Mouse (Mus musculus) neutrophil, adult 59 days (primary cell): Measurements from ENCODE around the gene Snip1. TPM values are rescaled to one million over a fixed set of nuclear protein-coding genes. Genes with fewer than 3 reads are reported as not detected.

ENCODE experiments used
- total RNA-seq, 2 experiments: library from RNA; stranded (reverse); gene quantifications; 1 replicate in 1 of 2; 2 replicates in 1 of 2; pipeline ENCODE4 v1.2.4; 2023

The Snip1 gene
- 10 to 100 TPM; 31.7 to 32.7 TPM for total RNA-seq

GRCm38 (mm10) chr4:125066490-125067370 lies at the start of gene Snip1:
Gene Snip1 (plus strand): TSS chr4:125066672.

GRCm38 (mm10) chr4:125065517-125066307 lies 760 bp upstream of the Snip1 start, which contains the start of gene Dnali1:
Gene Dnali1 (minus strand): TSS chr4:125065703.

GRCm38 (mm10) chr4:125084403-125085345 lies 18.2 kb downstream of the Snip1 start, which contains the start of gene Meaf6:
Gene Meaf6 (plus strand): TSS chr4:125085134.

Other genes starting within 250 kb of the Snip1 start
- 10 to 100 TPM; 49.0 to 57.3 TPM for gene Yrdc, start 216.0 kb upstream of the Snip1 start, total RNA-seq
- 10 to 100 TPM in 1 of 2 experiments, 1 to 10 TPM in 1; 9.9 to 10.7 TPM for gene 1110065P20Rik, start 215.5 kb upstream of the Snip1 start, total RNA-seq
- gene Maneal, start 204.5 kb upstream of the Snip1 start, total RNA-seq, result under 1 TPM in 1 of 2 experiments, not detected in 1; 0.18 TPM
- not detected for gene Epha10, start 185.8 kb upstream of the Snip1 start, total RNA-seq
- gene 9930104L06Rik, start 129.6 kb upstream of the Snip1 start, total RNA-seq, result 10 to 100 TPM in 1 of 2 experiments, 1 to 10 TPM in 1; 9.5 to 12.9 TPM
- 10 to 100 TPM; 62.1 to 65.9 TPM for gene Cdca8, start 127.4 kb upstream of the Snip1 start, total RNA-seq
- gene Rspo1, start 80.2 kb upstream of the Snip1 start, total RNA-seq, result 1 to 10 TPM; 2.1 to 2.6 TPM
- 10 to 100 TPM; 50.5 to 68.9 TPM for gene Gnl2, start 50.1 kb upstream of the Snip1 start, total RNA-seq
- gene Dnali1, start 969 bp upstream of the Snip1 start, total RNA-seq, result not detected
- gene Meaf6, start 18.5 kb downstream of the Snip1 start, total RNA-seq, result 10 to 100 TPM; 19.1 to 28.1 TPM
- 100 to 1,000 TPM; 134 to 145 TPM for gene Zc3h12a, start 61.2 kb downstream of the Snip1 start, total RNA-seq